Mouse (Mus musculus): ENCODE measurements around the gene Moap1. TPM values are rescaled to one million over a fixed set of nuclear protein-coding genes. Genes with fewer than 3 reads are reported as not detected.

The Moap1 gene
- total RNA-seq (2021): 1 to 10 TPM; 6.4 to 6.8 TPM
- long read RNA-seq, experiment 1, transcript Moap1-202 (2 exons, 1,284 nt): major isoform, 7 of 9 reads
- long read RNA-seq, experiment 1, partial matches to known transcripts: 0 of 9 reads
- long read RNA-seq, experiment 1, other reads (novel, unspliced or antisense): 0 of 9 reads
- long read RNA-seq, experiment 2, transcript Moap1-202 (2 exons, 1,284 nt): major isoform, 5 of 5 reads
- long read RNA-seq, experiment 2, partial matches to known transcripts: 0 of 5 reads
- long read RNA-seq, experiment 2, other reads (novel, unspliced or antisense): 0 of 5 reads

DNA sequence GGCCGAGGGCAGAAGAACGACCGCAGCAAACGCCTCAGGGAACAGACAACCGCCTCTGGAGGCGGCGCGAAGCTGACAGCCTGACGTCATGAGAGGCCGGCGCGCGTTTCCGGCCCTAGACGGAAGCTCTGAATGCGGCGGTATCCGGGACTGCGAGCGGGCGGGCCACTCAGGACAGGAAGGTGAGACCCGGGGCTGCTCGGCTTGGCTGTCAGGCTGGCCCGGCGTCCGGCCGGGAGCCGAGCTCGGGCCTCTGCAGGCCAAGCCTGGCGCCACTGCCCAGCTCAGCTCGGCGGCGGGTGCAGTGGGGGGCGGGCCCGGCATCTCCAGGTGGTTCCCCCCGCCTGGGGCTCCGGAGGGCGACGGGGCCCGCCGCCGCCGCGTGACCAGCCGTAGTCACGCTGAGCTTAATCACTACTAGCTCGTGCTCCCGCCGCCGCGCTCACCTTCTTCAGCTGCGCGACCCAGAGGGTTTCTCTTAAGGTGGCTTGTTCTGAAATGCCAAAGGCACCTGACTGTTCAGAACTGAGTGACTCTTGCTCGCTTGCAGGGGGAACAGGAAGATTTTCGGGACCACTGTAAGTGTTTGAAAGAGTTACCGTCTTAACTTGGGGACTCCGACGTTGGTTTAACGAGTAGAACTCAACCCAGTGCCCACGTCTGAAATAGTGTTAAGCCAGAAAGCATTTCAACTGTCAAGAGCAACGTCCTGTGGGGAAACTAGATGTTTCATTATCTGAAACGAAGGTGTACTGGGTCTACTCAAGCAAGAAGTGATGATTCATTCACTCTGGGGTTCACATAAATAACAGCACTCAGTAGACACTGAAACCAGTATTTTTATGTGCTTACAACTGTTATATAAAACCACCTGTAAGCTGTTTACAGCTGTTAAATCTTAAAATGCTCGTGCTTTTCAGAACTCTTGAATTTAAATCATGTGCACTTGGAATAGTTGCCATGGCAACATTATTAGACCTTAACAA, at the start of gene Moap1, which contains the start of gene Tmem251:
Moap1 (minus strand) TSS at position 73 of the 986 bp plus-strand sequence.
Tmem251 (plus strand) TSS at position 174 of the 986 bp plus-strand sequence.
- peak; percentile 85 for DNase-seq

DNA sequence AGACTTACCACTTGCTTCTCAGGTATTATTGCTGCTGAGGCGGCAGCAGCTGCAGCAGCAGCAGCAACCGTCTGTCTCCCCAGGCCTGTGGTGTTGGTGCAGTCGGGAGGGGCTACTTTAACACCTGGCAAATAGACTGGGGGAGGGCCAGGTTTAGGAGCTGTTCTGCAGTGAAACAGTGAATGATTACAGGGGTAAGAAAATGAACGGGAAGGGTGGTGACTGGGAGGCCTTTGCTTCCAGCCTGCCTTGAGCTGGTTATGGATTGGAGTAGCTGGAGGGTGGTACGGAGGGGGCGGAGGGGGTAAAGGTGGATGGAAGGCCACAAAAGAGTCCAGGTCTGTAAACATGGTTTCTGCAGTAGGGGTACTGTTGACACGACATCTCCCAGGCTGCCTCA, 44.5 kb upstream of the Moap1 start:
- no peak for DNase-seq

DNA sequence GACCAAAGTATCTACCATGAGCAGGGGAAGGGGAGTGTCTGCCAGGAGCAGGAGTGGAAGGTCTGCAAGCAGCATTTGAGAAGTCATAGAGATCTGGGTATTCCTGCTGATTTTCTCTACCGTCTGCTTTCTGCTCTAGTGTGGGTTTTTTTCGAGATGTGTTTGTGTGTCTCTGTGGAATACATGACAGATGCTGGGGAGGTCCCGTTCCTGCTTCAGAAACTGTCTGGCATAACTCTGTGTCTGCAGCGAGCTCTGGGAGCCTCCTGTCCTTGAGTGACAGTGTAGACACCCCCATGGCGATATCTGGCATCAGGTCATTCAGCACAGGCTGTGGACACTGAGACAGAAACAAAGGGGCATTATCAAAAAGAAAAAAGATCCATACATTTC, 42.1 kb upstream of the Moap1 start:
- no peak for DNase-seq

DNA sequence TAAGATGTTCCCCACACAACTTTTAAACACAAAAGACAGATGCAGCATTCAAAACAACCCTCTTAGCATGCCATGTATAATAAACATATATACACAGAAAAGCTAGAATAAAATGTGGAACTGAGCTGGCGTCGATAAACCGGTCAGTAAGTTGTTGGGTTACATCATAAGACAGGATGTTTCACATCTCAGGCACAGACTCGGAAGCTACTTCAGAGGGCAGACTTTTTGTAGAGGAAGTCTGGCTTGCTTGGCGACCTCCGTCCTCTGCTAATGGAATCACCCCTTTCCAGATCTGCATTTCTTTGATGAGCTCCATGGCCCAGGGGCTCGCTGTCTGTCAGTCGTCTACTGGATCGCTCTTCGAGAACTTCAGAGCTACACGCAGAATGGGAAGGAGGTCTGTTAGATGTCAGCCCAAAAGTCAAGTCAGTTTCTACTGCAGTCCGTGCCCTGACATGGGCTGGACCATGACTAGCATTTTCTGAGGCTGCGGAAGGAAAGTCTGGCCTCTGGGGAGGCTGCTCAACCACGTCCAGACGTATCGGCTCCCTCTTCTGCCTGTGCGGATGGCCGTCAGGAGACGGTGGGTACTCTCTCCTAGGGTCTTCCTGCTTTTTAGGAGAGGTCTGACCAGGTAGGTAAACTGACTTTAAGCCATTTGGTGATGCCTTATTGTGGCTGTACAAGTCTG, 41.6 kb upstream of the Moap1 start:
- DNase-seq: no peak

DNA sequence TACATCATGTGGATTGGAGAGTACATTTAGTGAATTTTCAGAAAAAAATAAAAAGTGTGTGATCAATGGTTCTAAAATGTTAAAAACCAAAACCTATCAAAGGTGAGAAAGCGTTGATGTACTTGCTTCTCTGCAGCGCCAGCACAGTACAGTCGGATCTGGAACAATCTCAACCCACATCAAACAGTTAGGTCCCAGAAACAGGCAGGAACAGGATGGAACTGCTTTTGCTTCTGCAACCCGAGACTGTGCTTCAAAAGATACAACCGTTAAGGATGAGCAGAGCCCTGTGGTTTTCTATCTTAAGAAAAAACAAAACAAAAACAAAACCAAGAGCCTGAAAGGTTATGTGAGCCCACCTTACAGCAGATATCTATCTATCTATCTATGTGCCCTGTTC, 39.4 kb upstream of the Moap1 start:
- no peak for DNase-seq

DNA sequence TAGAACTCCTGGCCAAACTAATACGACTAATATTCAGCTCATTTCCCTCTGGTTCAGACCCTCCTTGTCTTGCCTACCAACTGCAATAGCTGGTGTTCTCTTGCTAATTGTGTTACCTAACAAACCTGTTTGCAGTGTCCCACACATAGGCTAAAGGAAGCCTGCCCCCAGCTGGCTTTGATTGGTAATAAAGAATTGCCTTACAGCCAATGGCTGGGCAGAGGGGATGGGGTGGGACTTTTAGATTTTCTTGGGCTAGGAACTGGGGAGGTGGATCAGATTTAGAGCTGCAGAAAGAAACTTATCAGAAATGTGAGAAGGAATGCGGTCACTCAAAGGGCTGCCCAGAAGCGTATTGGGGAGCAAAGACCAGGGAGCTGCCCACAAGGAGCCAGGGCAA, 36.0 kb upstream of the Moap1 start:
- no peak for DNase-seq

DNA sequence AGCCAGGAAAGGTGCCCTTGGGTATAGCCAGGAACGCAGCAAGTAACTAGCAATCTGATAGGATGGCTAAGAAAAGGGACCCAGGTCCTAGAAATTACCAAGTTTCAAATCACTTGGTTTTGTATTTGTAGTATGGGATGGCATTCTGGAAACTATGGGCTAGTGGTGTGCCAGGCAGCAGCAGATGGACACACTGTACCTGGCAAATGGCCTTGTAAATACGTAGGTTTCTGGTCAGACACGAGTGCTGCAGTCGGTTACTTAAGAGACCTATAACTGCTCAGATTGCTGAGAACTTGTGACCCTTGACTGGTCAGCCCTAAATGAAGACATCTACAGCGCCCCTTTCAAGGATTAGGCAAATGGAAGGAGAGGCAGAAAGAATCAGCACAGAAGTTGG, 34.7 kb upstream of the Moap1 start:
- DNase-seq: no peak

DNA sequence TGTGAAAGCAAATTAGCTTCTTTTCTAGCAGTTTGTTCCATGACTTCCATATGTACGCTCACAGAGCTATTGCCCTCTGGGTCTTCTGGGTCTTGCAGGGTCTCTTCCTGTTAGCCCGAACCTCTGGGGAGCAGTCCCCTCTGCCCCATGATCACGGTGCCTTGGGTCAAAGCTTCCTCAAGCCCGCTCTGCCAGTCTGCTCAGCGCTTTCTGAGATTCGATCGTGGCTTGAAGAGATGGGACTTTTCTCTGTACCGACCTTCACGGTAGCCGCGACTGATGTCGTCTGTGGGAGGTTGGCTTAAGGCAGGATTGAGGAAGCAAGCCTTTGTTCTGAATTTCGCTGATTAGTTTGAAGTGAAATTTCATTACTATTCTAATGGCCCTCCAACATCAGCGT, 32.6 kb upstream of the Moap1 start:
- DNase-seq: no peak

DNA sequence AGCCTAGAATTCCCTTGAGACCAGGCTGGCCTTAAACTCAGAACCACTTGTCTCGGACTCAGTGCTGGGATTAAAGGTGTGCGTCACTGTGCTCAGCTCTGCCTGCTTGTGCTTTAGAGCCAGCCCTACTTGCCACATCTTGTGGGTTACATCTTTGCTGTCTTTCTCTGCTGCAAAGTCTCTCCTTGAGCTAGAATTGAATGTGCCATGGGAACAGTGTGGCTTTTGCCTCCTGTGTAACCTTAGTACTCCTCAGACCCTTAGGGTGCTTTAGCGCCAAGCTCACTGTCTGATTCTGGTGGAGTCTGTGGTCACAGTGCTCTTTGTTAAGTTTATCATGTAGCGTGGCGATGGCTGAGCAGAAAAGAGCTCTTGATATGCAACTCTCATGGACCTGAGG, 29.2 kb upstream of the Moap1 start:
- DNase-seq: no peak

DNA sequence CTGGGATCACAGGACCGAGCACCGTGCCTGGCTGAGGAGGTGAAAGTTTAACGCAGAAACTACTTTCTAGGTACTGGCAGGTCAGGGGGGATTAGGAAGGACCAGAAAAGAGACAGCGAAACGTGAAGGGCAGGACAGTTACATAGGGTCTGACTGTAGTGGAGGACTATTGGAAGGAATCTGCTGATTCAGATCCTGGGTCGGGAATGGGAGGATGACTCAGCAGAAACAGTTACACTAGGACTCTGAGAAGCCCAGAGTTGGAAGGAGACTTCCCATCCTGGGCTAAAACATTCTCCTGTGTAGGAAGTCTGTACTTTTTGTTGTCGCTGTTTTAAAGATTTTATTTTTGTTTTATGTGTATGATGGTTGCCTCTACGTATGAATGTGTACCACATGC, 28.1 kb upstream of the Moap1 start:
- no peak for DNase-seq

DNA sequence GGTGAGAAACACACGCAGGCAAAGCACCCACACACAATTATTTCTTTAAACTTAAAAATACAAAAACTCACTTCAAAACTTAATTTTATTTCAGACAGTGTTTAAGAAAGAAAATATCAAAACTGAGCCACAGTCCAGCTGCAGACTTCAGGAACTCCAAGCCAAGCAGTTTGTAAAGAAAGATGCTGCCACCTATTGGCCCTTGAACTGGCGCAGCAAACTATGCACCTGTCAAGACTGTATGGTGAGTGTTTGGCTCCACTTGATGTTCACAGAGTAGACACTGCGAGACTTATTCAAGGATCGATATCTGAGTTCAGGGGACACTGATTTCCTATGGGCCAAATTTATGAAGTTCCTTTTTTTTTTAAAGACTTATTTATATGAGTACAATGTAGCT, 25.5 kb upstream of the Moap1 start:
- DNase-seq: no peak

DNA sequence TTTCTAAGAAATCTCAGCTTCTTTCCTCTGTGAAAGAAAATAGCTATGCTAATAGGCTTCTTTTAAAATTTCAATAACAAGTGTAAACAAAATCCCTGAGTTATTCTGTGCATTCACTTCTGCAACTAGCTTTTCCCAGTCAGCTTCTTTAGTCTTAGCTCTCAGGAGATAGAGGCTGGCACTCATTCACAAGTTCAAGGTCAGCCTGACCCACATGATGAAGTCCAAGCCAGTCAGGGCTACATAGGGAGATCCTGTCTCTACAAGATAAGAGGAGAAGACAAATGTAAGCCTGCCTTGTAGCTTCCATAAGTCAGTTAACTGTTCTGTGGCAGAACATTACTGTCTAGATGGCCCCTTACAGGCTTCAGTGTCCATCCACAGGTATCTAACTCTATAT, 20.2 kb upstream of the Moap1 start:
- no peak for DNase-seq

DNA sequence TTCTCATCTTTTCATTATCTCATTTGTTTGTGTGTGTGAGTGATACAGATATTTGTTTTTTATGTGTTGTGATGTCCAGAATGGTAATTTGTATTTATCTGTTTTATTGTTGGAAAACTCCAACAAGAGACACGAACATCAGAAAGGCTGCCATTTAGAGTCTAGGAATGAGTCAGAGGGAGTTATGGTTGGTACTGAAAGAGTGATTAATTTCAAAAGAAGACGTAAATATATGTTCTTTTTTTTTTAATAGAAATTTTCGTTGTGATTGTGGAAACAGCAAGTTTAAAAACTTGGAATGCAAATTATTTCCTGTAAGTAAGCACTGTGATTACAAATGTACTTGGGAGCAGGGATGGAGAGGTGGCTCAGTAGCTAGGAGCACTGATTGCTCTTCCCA, 18.2 kb upstream of the Moap1 start:
- no peak for DNase-seq

DNA sequence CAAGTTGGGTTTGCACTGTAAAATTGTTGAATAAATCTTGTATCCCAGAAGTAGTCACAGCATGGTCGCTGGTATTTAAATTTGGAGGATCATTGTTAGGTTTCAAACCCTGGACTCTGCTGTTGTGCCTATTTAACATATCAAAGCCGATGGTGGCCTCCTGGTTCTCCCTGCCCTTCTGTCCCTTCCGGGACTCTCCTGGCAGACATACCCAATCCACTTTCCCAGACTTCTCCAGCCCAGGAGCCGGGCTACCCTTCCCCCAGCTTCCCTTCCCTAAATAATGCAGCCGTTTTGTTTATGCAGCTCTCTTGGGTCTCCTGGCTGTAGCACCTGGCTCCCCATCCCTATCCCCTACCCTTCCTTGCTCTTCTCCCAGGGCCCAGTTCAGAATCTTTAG, 15.5 kb upstream of the Moap1 start:
- DNase-seq: no peak

DNA sequence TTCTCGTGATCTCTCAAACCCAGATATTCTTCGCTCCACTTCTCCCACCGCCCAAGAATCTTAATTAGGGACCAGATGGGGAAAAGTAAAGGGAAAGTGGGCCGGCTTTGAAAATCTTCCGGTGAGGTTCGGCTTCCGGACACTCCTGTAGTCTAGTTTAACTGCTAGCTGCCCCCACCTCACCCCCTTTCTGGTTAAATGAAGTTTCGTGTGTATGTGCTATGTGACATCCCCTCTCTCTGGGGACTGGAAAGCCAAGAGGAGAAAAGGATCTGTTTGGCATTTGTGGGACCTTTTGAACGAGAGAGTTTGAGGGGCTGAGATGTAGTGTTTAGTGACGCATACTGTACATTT, 14.9 kb upstream of the Moap1 start, which contains the start of gene Gm20604:
Gm20604 (minus strand) TSS at position 270 of the 354 bp plus-strand sequence.
- no peak for DNase-seq

DNA sequence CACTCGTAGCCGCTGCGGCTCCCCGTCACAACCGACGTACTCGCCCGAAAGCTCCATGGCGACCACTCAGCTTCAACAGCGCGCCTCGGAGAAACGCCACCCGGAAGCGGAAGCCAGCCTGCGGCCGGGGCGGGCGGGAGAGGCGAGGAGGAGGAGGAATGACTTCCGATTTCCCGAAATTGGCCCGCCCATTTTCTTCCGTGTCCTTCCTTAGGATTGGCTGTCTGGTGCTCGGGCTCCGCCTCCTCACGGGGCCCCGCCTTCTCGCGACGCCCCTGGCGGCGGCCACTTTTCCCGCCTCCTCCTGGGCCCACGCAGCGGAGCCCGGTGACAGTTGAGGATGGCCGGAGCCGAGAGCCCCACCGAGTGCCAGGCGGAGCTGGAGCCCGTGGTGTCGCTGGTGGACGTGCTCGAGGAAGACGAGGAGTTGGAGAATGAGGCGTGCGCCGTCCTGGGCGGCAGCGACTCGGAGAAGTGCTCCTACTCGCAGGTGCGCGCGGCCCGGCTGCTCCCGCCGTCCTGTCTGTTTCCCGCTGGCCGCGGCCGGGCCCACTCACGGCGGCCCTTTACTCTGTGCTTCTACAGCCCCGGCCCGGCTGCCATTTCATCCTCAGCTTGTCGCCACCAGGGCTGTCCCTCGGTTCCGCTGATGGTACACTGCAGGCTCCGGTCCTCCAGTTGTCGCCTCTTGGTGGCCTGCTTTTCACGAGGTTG, 14.4 kb upstream of the Moap1 start, which contains the start of the genes Gm28051, Gon7 and Ubr7:
Gm28051 (minus strand) TSS at position 77 of the 714 bp plus-strand sequence.
Gon7 (minus strand) TSS at position 115 of the 714 bp plus-strand sequence.
Ubr7 (plus strand) TSS at position 279 of the 714 bp plus-strand sequence.
- peak; percentile 94 for DNase-seq

DNA sequence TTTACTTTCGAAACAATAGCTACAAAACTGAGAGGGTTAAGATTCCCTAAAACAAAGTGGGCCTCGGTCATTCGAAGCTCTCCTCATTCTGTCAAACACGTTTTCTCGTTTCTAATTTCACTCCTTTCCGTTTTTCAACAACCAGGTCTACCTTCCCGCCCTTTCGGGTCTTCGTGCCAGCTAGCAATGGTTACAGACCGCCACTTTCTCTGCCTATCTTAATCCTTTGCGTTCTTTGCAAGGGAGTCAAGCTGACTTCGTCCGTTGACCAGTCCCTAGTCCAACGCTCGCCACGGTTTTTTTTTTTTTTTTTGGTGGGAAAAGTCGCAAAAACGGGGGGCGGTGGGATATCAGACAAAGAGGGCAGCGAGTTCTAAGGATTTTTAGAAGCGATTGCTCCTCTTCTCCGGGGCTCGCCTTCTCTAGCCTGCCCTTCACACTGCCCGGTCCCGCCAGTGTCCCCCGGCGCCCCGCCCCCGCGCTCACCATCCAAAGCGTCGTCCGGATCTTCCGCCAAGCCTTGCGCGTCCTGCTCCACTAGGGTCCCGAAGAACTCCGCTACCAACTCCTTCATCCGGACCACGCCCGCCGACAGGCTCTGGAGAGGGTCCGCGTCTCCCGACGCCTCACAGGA, 13.7 kb upstream of the Moap1 start:
- DNase-seq: peak; percentile 87

DNA sequence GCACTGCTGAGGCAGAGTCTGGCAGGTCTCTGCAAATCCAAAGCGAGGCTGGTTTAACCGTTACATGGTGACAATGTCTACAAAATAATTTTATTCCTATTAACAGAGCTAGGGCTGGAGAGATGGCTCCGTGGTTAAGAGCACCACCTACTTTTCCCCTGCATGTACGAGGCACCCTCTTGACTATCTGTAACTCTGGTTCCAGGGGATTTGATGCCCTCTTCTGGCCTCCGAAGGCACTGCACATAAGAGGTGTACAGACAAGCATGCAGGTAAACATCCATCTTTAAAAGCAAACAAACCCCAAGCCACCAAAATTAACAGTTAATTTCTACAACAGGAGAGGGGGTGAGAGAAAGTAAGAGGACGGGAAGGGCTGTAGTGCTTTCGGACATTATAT, 12.8 kb upstream of the Moap1 start:
- DNase-seq: peak; percentile 15

DNA sequence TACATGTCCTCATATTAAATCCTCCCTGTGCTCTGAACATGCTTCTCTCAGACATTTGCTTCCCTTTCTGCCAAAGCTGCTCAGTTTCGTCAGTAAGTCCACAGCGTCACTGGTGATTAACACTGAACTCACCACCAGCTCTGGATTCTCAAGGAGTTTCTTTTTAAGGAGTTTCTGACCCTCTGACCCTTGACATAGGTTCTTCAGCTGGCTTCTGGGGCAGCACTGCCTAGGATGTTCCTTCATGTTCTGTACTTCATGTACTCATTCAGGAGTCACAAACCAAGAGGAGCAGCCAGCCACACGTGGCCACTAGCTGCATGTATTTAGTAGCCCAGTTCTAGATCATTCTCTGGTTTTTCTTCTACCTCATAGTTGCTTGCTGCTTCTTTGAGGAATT, 4.8 kb upstream of the Moap1 start:
- DNase-seq: no peak

DNA sequence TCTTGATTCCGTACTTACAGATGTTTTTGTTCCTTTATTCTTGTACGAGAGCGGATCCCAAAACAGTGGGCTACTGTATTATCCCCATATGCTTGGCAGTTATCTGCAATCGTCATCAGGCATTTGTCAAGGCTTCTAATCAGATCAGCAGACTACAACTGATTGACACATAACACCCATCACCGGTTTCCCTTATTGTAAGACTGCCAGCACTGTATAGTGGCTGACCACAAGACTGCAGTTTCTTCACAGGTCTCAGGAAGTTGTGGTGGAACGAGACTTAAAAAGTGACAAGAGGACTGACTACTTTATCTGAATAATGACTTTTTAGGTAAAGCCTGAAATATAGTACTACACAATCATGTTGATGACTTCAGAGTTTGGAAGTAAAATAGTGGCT, 1.4 kb upstream of the Moap1 start:
- DNase-seq: no peak

DNA sequence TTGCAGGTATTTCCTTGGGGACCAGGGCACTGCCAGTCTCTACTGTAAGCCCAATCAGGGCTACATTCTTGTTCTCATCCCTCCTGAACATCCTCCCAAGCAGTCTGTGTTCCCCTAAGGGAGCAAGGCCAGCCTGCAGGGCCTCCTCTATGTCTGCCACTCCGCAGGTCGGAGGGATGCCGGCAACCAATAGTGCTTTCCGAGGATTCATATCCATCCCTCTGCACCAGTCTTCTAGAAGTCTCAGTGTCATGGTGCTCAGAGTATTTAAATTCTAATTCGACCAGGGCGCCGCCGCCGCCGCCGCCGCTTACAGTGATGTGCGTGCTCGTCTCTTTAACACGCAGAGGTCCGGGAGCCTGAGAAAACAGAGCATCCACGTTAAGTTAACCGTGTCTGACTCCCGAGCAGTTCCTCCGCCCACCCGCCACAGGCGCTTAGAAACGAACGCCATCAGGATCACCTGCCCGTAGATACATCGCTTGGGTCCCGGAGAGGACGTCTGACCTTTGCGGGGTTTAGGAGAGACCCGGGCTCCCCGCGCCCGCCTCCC, 349 bp downstream of the Moap1 start:
- no peak for DNase-seq
